Mouse (Mus musculus): ENCODE data around the gene Abhd10. TPM values are rescaled to one million over a fixed set of nuclear protein-coding genes. Genes with fewer than 3 reads are reported as not detected.

The Abhd10 gene
- polyA plus RNA-seq, 1 experiment from 2014 or later = 22.4 TPM

GRCm38 (mm10) chr16:45711263-45711662 lies 31.5 kb downstream of the Abhd10 start:
- Histone ChIP-seq H3K9ac (ENCODE audit: low read depth, low read length) (no peak overlapping the region), H3K4me1 (replicated peaks; ENCODE audit: control insufficient read depth, insufficient read depth, low read length) (no peaks in the 10 kb centered on the region), H3K27ac (ENCODE audit: low read depth, low read length) (no peak overlapping the region), H3K4me2 (replicated peaks; ENCODE audit: low read depth) (no peak overlapping the region), H3K36me3 (ENCODE audit: control insufficient read depth, insufficient read depth) (no peaks in the 10 kb centered on the region), H3K4me3 (ENCODE audit: low read depth, low read length) (no peak overlapping the region), H3K27me3 (replicated peaks; ENCODE audit: control insufficient read depth, insufficient read depth, low read length) (no peaks in the 10 kb centered on the region), H3K9me3 (ENCODE audit: control insufficient read depth) (no peaks in the 10 kb centered on the region)
- 69% methylated on average over 7 of the region's 7 CpGs for WGBS
- no peak for ATAC-seq
- TF ChIP-seq CTCF (IDR thresholded peaks at IDR 0.05; ENCODE audit: low read depth) = peak; percentile 64

- Histone ChIP-seq H3K9ac (ENCODE audit: low read depth, low read length) (no peak overlapping the region), H3K4me2 (replicated peaks; ENCODE audit: low read depth) (no peak overlapping the region), H3K9me3 (ENCODE audit: control insufficient read depth) (no peaks in the 10 kb centered on the region), H3K27ac (ENCODE audit: low read depth, low read length) (no peak overlapping the region), H3K27me3 (replicated peaks; ENCODE audit: control insufficient read depth, insufficient read depth, low read length) (no peaks in the 10 kb centered on the region), H3K4me3 (ENCODE audit: low read depth, low read length) (no peak overlapping the region), H3K4me1 (replicated peaks; ENCODE audit: control insufficient read depth, insufficient read depth, low read length) (no peaks in the 10 kb centered on the region), H3K36me3 (ENCODE audit: control insufficient read depth, insufficient read depth) (no peaks in the 10 kb centered on the region)
- TF ChIP-seq CTCF (IDR thresholded peaks at IDR 0.05; ENCODE audit: low read depth) = no peak
- ATAC-seq = no peak
- WGBS = 56% methylated on average over 5 of the region's 5 CpGs
Observed at GRCm38 (mm10) chr16:45699301-45699700, 43.5 kb downstream of the Abhd10 start.

GRCm38 (mm10) chr16:45697996-45698395 lies 44.8 kb downstream of the Abhd10 start:
- Histone ChIP-seq H3K27me3 (replicated peaks; ENCODE audit: control insufficient read depth, insufficient read depth, low read length) (no peaks in the 10 kb centered on the region), H3K9me3 (ENCODE audit: control insufficient read depth) (no peaks in the 10 kb centered on the region), H3K27ac (ENCODE audit: low read depth, low read length) (no peak overlapping the region), H3K9ac (ENCODE audit: low read depth, low read length) (no peak overlapping the region), H3K4me1 (replicated peaks; ENCODE audit: control insufficient read depth, insufficient read depth, low read length) (no peaks in the 10 kb centered on the region), H3K4me3 (ENCODE audit: low read depth, low read length) (no peak overlapping the region), H3K4me2 (replicated peaks; ENCODE audit: low read depth) (no peak overlapping the region), H3K36me3 (ENCODE audit: control insufficient read depth, insufficient read depth) (no peaks in the 10 kb centered on the region)
- TF ChIP-seq CTCF (IDR thresholded peaks at IDR 0.05; ENCODE audit: low read depth) = no peak
- no peak for ATAC-seq
- WGBS = 79% methylated on average over 6 of the region's 6 CpGs

- no peak for TF ChIP-seq CTCF (IDR thresholded peaks at IDR 0.05; ENCODE audit: low read depth)
- no peaks in the 10 kb centered on the region for H3K4me1 ChIP-seq (replicated peaks; ENCODE audit: control insufficient read depth, insufficient read depth, low read length)
- ATAC-seq = no peak
- no peak overlapping the region for H3K4me2 ChIP-seq (replicated peaks; ENCODE audit: low read depth)
- no peak overlapping the region for H3K27ac ChIP-seq (ENCODE audit: low read depth, low read length)
- no peaks in the 10 kb centered on the region for H3K27me3 ChIP-seq (replicated peaks; ENCODE audit: control insufficient read depth, insufficient read depth, low read length)
- H3K36me3 ChIP-seq (ENCODE audit: control insufficient read depth, insufficient read depth) = no peaks in the 10 kb centered on the region
- no peaks in the 10 kb centered on the region for H3K9me3 ChIP-seq (ENCODE audit: control insufficient read depth)
- WGBS = 71% methylated on average over 9 of the region's 9 CpGs
- H3K9ac ChIP-seq (ENCODE audit: low read depth, low read length) = no peak overlapping the region
- no peak overlapping the region for H3K4me3 ChIP-seq (ENCODE audit: low read depth, low read length)
Observed at GRCm38 (mm10) chr16:45695445-45696160, 47.2 kb downstream of the Abhd10 start.

GRCm38 (mm10) chr16:45693558-45693957 lies 49.2 kb downstream of the Abhd10 start, which contains the start of gene Tmprss7:
Gene Tmprss7 (minus strand): TSS chr16:45693658.
- H3K4me2 ChIP-seq (replicated peaks; ENCODE audit: low read depth) = no peak within 1 kb of the TSS
- ATAC-seq = no peak
- no peaks in the 10 kb centered on the region for H3K4me1 ChIP-seq (replicated peaks; ENCODE audit: control insufficient read depth, insufficient read depth, low read length)
- 79% methylated on average over 10 of the region's 10 CpGs for whole genome bisulfite sequencing
- H3K27me3 ChIP-seq (replicated peaks; ENCODE audit: control insufficient read depth, insufficient read depth, low read length) = no peaks in the 10 kb centered on the region
- no peak within 1 kb of the TSS for H3K4me3 ChIP-seq (ENCODE audit: low read depth, low read length)
- no peak within 1 kb of the TSS for H3K27ac ChIP-seq (ENCODE audit: low read depth, low read length)
- no peak for TF ChIP-seq CTCF (IDR thresholded peaks at IDR 0.05; ENCODE audit: low read depth)
- no peak within 1 kb of the TSS for H3K9ac ChIP-seq (ENCODE audit: low read depth, low read length)
- H3K9me3 ChIP-seq (ENCODE audit: control insufficient read depth) = no peaks in the 10 kb centered on the region
- no peaks in the 10 kb centered on the region for H3K36me3 ChIP-seq (ENCODE audit: control insufficient read depth, insufficient read depth)

- Histone ChIP-seq H3K4me1 (replicated peaks; ENCODE audit: control insufficient read depth, insufficient read depth, low read length) (no peaks in the 10 kb centered on the region), H3K4me2 (replicated peaks; ENCODE audit: low read depth) (no peak overlapping the region), H3K9me3 (ENCODE audit: control insufficient read depth) (no peaks in the 10 kb centered on the region), H3K4me3 (ENCODE audit: low read depth, low read length) (no peak overlapping the region), H3K27ac (ENCODE audit: low read depth, low read length) (no peak overlapping the region), H3K9ac (ENCODE audit: low read depth, low read length) (no peak overlapping the region), H3K27me3 (replicated peaks; ENCODE audit: control insufficient read depth, insufficient read depth, low read length) (no peaks in the 10 kb centered on the region), H3K36me3 (ENCODE audit: control insufficient read depth, insufficient read depth) (no peaks in the 10 kb centered on the region)
- ATAC-seq = no peak
- TF ChIP-seq CTCF (IDR thresholded peaks at IDR 0.05; ENCODE audit: low read depth) = no peak
- WGBS = 81% methylated on average over 3 of the region's 3 CpGs
Observed at GRCm38 (mm10) chr16:45692851-45693250, 49.9 kb downstream of the Abhd10 start.
